Mouse (Mus musculus): ENCODE results near the gene Klhdc1. TPM values are rescaled to one million over a fixed set of nuclear protein-coding genes. Genes with fewer than 3 reads are reported as not detected.

The Klhdc1 gene
- total RNA-seq (2023), result 1 to 10 TPM in 1 of 2 experiments, under 1 TPM in 1; 0.51 to 1.0 TPM

GRCm38 (mm10) chr12:69240876-69241275 is at the start of gene Klhdc1:
Gene Klhdc1, plus strand, starts transcription at chr12:69241176.

GRCm38 (mm10) chr12:69196444-69197377 is 44.3 kb upstream of the Klhdc1 start, which contains the start of gene Gm49383:
Gene Gm49383, minus strand, starts transcription at chr12:69197104.

GRCm38 (mm10) chr12:69198164-69198535 is 42.8 kb upstream of the Klhdc1 start, which contains the start of gene Dnaaf2:
Gene Dnaaf2, minus strand, starts transcription at chr12:69198429.

DNA sequence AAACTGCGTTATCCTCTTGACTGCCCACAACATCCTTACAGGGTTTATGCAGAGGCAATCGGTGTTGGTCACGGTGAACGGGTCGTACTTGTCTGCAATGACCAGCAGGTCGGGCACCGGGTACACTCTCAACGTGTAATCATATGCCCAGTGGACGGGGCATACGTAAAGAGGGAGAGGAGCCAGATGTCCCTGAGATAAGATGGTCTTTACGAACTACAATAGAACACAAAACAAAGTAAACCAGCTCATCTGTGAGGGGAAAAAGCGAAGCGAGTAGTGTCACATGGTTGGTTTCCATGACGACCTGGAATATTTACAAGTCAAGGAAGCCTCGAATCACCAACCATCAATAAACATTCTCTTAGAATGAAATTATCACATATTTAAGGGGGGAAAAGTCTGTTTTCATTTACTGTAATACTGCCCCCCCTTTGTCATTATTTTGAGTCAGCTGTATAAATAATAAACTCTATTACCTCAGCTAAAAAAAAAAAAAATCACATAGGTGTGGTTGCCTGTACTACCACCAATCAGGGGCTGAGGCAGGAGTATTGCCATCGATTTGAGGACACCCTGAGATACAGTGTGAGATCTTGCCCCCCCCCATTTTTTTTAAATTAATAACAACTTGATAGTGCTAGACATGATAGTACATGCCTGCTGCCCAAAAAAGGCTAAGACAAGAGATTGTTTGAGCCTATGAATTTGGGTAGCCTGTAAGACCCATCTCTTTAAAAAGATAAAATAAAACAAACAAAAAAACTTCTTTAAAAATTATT is 36.7 kb upstream of the Klhdc1 start, which contains the start of gene Gm49384:
Gm49384 (minus strand) TSS at position 216 of the 782 bp plus-strand sequence.

DNA sequence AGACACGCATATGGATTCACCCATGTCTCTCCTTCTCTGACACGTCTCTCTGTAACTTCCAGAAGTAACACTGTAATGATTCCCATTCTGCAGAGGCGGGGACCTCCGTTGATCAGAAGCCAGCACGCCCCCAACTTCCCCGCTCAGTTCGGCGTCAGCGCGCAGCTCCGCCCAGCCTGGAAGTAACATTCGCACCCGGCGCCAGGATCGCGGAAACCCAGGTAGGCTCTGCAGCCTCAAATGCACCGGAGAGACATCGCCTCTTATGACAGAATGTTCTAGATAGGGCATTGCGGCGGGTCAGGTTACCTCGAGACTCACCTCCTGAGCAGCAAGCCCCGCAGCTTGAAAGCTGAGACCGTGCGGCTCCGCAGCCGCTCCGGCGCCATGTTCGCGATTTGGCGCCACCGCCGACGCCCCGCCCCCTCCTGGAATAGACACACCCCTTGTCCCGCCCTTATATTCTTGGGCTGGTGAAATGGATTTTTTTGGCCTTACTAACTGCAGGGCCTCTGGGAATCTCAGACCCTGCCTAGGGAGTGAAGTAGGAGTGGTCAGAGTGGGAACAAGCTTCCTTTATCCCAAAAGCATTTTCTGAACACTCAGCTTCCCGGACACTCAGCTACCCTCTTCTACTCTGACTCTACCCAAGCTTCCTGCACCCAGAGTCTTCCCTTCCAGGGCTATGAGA is 13.1 kb upstream of the Klhdc1 start, which contains the start of gene Pole2:
Pole2 (minus strand) TSS at position 420 of the 691 bp plus-strand sequence.

DNA sequence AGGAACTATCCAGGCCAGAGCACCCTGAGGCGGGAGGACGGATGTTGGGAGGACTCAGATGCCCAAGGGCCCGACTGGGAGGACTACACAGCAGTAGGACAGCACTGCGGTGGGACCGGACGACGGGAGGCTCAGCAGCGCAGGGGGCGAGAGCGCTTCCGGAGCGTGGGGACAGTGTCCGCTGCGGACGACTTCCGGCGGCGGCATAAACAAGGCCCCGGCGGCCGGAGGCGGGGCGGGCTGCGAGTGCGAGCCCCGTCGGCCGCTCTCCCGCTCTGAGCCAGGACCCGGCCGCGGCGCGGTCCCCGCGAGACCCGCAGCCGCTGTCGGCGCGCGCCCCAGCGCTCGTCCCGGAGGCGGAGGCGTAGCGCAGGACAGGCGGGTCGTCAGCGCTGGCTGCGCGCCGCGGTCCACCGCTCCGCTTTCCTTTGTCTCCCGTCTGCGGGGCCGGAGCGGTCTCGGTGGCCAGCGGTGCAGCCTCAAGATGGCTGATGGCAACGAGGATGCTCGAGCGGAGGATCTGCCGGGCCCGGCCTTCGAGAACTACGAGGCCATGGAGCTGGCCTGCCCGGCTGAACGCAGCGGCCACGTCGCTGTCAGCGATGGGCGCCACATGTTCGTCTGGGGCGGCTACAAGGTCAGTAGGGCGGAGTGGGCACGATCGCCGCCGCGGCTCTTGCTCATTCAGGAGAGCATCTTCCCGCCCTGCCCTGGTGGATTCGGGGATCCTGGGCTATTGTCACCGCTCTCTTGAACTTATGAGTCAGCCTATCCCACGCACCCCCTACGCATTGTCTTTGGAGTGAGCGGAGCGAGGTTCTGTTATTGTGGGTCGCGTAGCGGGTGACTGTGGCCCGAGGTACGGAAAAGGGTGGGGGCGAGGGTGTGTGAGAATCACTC is 55.8 kb downstream of the Klhdc1 start, which contains the start of gene Klhdc2:
Klhdc2 (plus strand) TSS at position 171 of the 900 bp plus-strand sequence.

Other genes starting within 250 kb of the Klhdc1 start
- gene Rps29, start 82.0 kb upstream of the Klhdc1 start, total RNA-seq (2023), result 1,000 to 10,000 TPM; 1,662 to 1,683 TPM
- 1 to 10 TPM; 4.7 to 5.9 TPM for gene Lrr1, start 72.4 kb upstream of the Klhdc1 start, total RNA-seq (2023)
- gene Rpl36al, start 57.1 kb upstream of the Klhdc1 start, total RNA-seq (2023), result 100 to 1,000 TPM; 236 to 244 TPM
- gene Mgat2, start 57.0 kb upstream of the Klhdc1 start, total RNA-seq (2023), result 10 to 100 TPM; 31.6 to 34.1 TPM
- gene Gm49383, start 44.1 kb upstream of the Klhdc1 start, total RNA-seq (2023), result 1 to 10 TPM; 5.2 to 5.5 TPM
- 1 to 10 TPM; 1.5 to 1.8 TPM for gene Dnaaf2, start 42.7 kb upstream of the Klhdc1 start, total RNA-seq (2023)
- 1 to 10 TPM; 7.3 to 7.7 TPM for gene Gm49384, start 36.9 kb upstream of the Klhdc1 start, total RNA-seq (2023)
- 10 to 100 TPM; 11.0 to 11.7 TPM for gene Pole2, start 13.0 kb upstream of the Klhdc1 start, total RNA-seq (2023)
- gene Klhdc2, start 55.5 kb downstream of the Klhdc1 start, total RNA-seq (2023), result 10 to 100 TPM; 21.8 to 22.7 TPM
- gene Nemf, start 116.0 kb downstream of the Klhdc1 start, total RNA-seq (2023), result 10 to 100 TPM; 28.9 to 36.5 TPM
- gene Arf6, start 131.0 kb downstream of the Klhdc1 start, total RNA-seq (2023), result 100 to 1,000 TPM; 129 to 130 TPM
- not detected for gene Gm9887, start 131.3 kb downstream of the Klhdc1 start, total RNA-seq (2023)

All from neutrophil, adult 83 days (primary cell).